Mouse (Mus musculus) myocyte (in vitro differentiated cells): ENCODE results near the gene St3gal6. TPM values are rescaled to one million over a fixed set of nuclear protein-coding genes. Genes with fewer than 3 reads are reported as not detected.

Experiments
- H3K27me3 ChIP-seq: one replicate; pipeline ENCODE4 v1.6.1; 2011; ENCODE audit not compliant: control insufficient read depth, insufficient read depth, insufficient read length
- H3K36me3 ChIP-seq: one replicate; pipeline ENCODE4 v1.6.1; 2011; ENCODE audit not compliant: control insufficient read depth, insufficient read depth
- H3K4me2 ChIP-seq: one replicate; pipeline ENCODE4 v1.6.1; 2011; ENCODE audit warnings: low read depth, control low read depth
- H3K4me3 ChIP-seq: one replicate; pipeline ENCODE4 v1.5.1; 2011; ENCODE audit warnings: mild to moderate bottlenecking, control low read depth, moderate library complexity
- H3K79me2 ChIP-seq: one replicate; pipeline ENCODE4 v1.6.1; 2011; ENCODE audit not compliant: control insufficient read depth, insufficient read depth
- H3ac ChIP-seq: one replicate; pipeline ENCODE4 v1.6.1; 2011; ENCODE audit not compliant: control insufficient read depth, insufficient read length
- CEBPB ChIP-seq: IDR thresholded peaks from 2 replicates; pipeline ENCODE4 v1.6.1; 2011; ENCODE audit warnings: mild to moderate bottlenecking, moderate library complexity; ENCODE audit not compliant: poor library complexity, insufficient read depth, severe bottlenecking
- E2F4 ChIP-seq: IDR thresholded peaks from one replicate; pipeline ENCODE4 v1.6.1; 2011; ENCODE audit warnings: mild to moderate bottlenecking, control low read depth, moderate library complexity; ENCODE audit not compliant: insufficient read depth
- MAX ChIP-seq: IDR thresholded peaks from one replicate; pipeline ENCODE4 v1.6.1; 2011; ENCODE audit warnings: low read depth, mild to moderate bottlenecking, control low read depth
- MYOD1 ChIP-seq, 3 experiments: IDR thresholded peaks; one replicate each; pipeline ENCODE4 v1.6.1; 2011; ENCODE audit warnings: control low read depth in 2 of 3, low read depth in 2 of 3, mild to moderate bottlenecking in 2 of 3, moderate library complexity in 1 of 3; ENCODE audit not compliant: insufficient read length in 2 of 3, control insufficient read depth in 1 of 3
- MYOG ChIP-seq, 3 experiments: IDR thresholded peaks; one replicate each; pipeline ENCODE4 v1.6.1; 2011; ENCODE audit warnings: control low read depth in 2 of 3, low read depth in 2 of 3, mild to moderate bottlenecking in 2 of 3; ENCODE audit not compliant: insufficient read length in 2 of 3, control insufficient read depth in 1 of 3, insufficient read depth in 1 of 3
- POLR2A ChIP-seq: IDR thresholded peaks from one replicate; pipeline ENCODE4 v1.6.1; 2011; ENCODE audit warnings: low read depth, mild to moderate bottlenecking, control low read depth, moderate library complexity; ENCODE audit not compliant: insufficient read length
- POLR2AphosphoS2 ChIP-seq: IDR thresholded peaks from one replicate; pipeline ENCODE4 v1.6.1; 2011; ENCODE audit warnings: low read depth, control low read depth; ENCODE audit not compliant: insufficient read length
- REST ChIP-seq: IDR thresholded peaks from one replicate; pipeline ENCODE4 v1.6.1; 2011; ENCODE audit warnings: mild to moderate bottlenecking, control low read depth, moderate library complexity; ENCODE audit not compliant: insufficient read depth, insufficient read length
- SRF ChIP-seq: IDR thresholded peaks from one replicate; pipeline ENCODE4 v1.6.1; 2011; ENCODE audit warnings: low read depth; ENCODE audit not compliant: control insufficient read depth, insufficient read length
- TCF12 ChIP-seq: IDR thresholded peaks from one replicate; pipeline ENCODE4 v1.6.1; 2011; ENCODE audit warnings: mild to moderate bottlenecking, control low read depth; ENCODE audit not compliant: poor library complexity, insufficient read depth, severe bottlenecking
- TCF3 ChIP-seq: IDR thresholded peaks from one replicate; pipeline ENCODE4 v1.6.1; 2011; ENCODE audit warnings: low read depth, control low read depth; ENCODE audit not compliant: insufficient read length
- USF1 ChIP-seq: IDR thresholded peaks from one replicate; pipeline ENCODE4 v1.6.1; 2011; ENCODE audit warnings: low read depth, mild to moderate bottlenecking, control low read depth, moderate library complexity
- polyA plus RNA-seq: library from polyadenylated mRNA; unstranded; fragments of >200 nt; fragmentation: generic; extraction: Trizol; gene quantifications from one replicate; pipeline ENCODE4 v1.2.1, GENCODE M21; 2012; ENCODE audit warnings: missing spikeins

The St3gal6 gene
- polyA plus RNA-seq, 1 experiment, result 0.18 TPM

GRCm38 (mm10) chr16:58548042-58548441 lies 24.0 kb upstream of the St3gal6 start:
- Histone ChIP-seq H3ac (no peak overlapping the region), H3K4me2 (no peak overlapping the region), H3K36me3 (no peaks in the 10 kb centered on the region), H3K4me3 (no peak overlapping the region), H3K79me2 (no peaks in the 10 kb centered on the region), H3K27me3 (no peaks in the 10 kb centered on the region)
- TF ChIP-seq USF1 (no peak), TCF3 (no peak), E2F4 (no peak), MAX (no peak)

GRCm38 (mm10) chr16:58546128-58546527 lies 22.1 kb upstream of the St3gal6 start:
- no peak overlapping the region for H3K4me3 ChIP-seq
- H3ac ChIP-seq, result no peak overlapping the region
- H3K4me2 ChIP-seq, result no peak overlapping the region
- no peaks in the 10 kb centered on the region for H3K79me2 ChIP-seq
- H3K36me3 ChIP-seq, result no peaks in the 10 kb centered on the region
- H3K27me3 ChIP-seq, result no peaks in the 10 kb centered on the region
- no peak for TF ChIP-seq MYOD1 (IDR thresholded peaks at IDR 0.05; ENCODE audit: control insufficient read depth in 1 of 3, insufficient read length in 2 of 3, low read depth in 2 of 3)
- TF ChIP-seq TCF12, result no peak
- TF ChIP-seq USF1, result no peak
- TF ChIP-seq MYOG (IDR thresholded peaks at IDR 0.05; ENCODE audit: control insufficient read depth in 1 of 3, insufficient read depth in 1 of 3, insufficient read length in 2 of 3, low read depth in 2 of 3), result no peak

GRCm38 (mm10) chr16:58539490-58539889 lies 15.4 kb upstream of the St3gal6 start:
- TF ChIP-seq MYOG (IDR thresholded peaks at IDR 0.05; ENCODE audit: control insufficient read depth in 1 of 3, insufficient read depth in 1 of 3, insufficient read length in 2 of 3, low read depth in 2 of 3) (no peak), POLR2A (no peak), MAX (no peak), TCF3 (no peak), SRF (no peak), USF1 (no peak), POLR2AphosphoS2 (no peak), CEBPB (no peak), TCF12 (no peak), REST (no peak)
- no peaks in the 10 kb centered on the region for H3K27me3 ChIP-seq
- no peaks in the 10 kb centered on the region for H3K36me3 ChIP-seq
- no peak overlapping the region for H3K4me2 ChIP-seq
- no peak overlapping the region for H3K4me3 ChIP-seq
- H3ac ChIP-seq, result no peak overlapping the region
- H3K79me2 ChIP-seq, result no peaks in the 10 kb centered on the region

GRCm38 (mm10) chr16:58539011-58539410 lies 15.0 kb upstream of the St3gal6 start:
- no peaks in the 10 kb centered on the region for H3K27me3 ChIP-seq
- H3K79me2 ChIP-seq, result no peaks in the 10 kb centered on the region
- H3K4me2 ChIP-seq, result no peak overlapping the region
- no peaks in the 10 kb centered on the region for H3K36me3 ChIP-seq
- no peak overlapping the region for H3K4me3 ChIP-seq
- no peak overlapping the region for H3ac ChIP-seq
- TF ChIP-seq MAX (no peak), MYOG (IDR thresholded peaks at IDR 0.05; ENCODE audit: control insufficient read depth in 1 of 3, insufficient read depth in 1 of 3, insufficient read length in 2 of 3, low read depth in 2 of 3) (no peak), MYOD1 (IDR thresholded peaks at IDR 0.05; ENCODE audit: control insufficient read depth in 1 of 3, insufficient read length in 2 of 3, low read depth in 2 of 3) (no peak), POLR2AphosphoS2 (no peak), E2F4 (no peak), REST (no peak), CEBPB (no peak), SRF (no peak), USF1 (no peak), TCF12 (no peak), TCF3 (no peak), POLR2A (no peak)

DNA sequence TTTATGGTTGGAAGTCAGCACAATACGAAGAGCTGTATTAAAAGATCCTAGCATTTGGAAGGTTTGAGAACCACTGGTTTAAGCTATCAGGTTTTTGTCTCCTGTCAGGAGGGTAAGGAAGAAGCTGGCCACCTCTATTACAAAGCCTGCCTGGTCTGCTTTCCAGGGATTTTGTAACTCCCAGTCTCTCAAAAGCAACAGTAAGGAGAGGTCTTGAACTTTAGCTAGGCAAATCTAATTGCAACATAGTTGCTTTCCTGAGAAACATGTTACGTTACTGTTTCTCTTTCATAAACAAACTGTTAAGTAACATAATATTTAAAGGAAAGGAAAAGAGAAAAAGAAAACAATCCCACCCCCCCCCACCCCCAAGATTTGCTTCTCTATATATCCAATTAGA lies 12.0 kb upstream of the St3gal6 start:
- no peak overlapping the region for H3ac ChIP-seq
- no peak overlapping the region for H3K4me2 ChIP-seq
- no peak overlapping the region for H3K4me3 ChIP-seq
- TF ChIP-seq TCF3 (no peak), MYOG (IDR thresholded peaks at IDR 0.05; ENCODE audit: control insufficient read depth in 1 of 3, insufficient read depth in 1 of 3, insufficient read length in 2 of 3, low read depth in 2 of 3) (no peak), SRF (no peak), MYOD1 (IDR thresholded peaks at IDR 0.05; ENCODE audit: control insufficient read depth in 1 of 3, insufficient read length in 2 of 3, low read depth in 2 of 3) (no peak), POLR2AphosphoS2 (no peak), REST (no peak), POLR2A (no peak)
- no peaks in the 10 kb centered on the region for H3K79me2 ChIP-seq
- H3K27me3 ChIP-seq, result no peaks in the 10 kb centered on the region
- H3K36me3 ChIP-seq, result no peaks in the 10 kb centered on the region
